Mouse (Mus musculus) left cerebral cortex, postnatal 36 days (tissue): ENCODE results near the gene Ntn3. TPM values are rescaled to one million over a fixed set of nuclear protein-coding genes. Genes with fewer than 3 reads are reported as not detected.

Source experiments
- DNase-seq, 2 experiments: peaks; one replicate each; pipeline ENCODE4 v3.0.0; 2021 to 2022; ENCODE audit warnings: low spot score in 2 of 2, mixed read lengths in 1 of 2
- intact Hi-C: fragments of 180-260 bp; cut with DNase I; formaldehyde crosslinking; loops from one replicate; pipeline ENCODE4 v1.15.1; 2025
- microRNA-seq: library from miRNA; unstranded; fragments of <30 nt; microRNA quantifications from one replicate; pipeline ENCODE4 v1.2.0, GENCODE M21; 2022
- total RNA-seq, 2 experiments: library from RNA; stranded (reverse); gene quantifications; 2 replicates each; pipeline ENCODE4 v1.2.3; 2021

Gene Ntn3
- total RNA-seq, 2 experiments from 2014 or later = 10.0 to 10.4 TPM

GRCm38 (mm10) chr17:24161466-24161865, 47.9 kb downstream of the Ntn3 start:
- intact Hi-C loops = loop anchor here (10.0 kb wide), 1 partner anchor 253 kb away; the partner anchor contains the start of gene Rnps1
- DNase-seq = no peak

- no peak for DNase-seq
- intact Hi-C loops = no loop called here
These were observed 51.8 kb downstream of the Ntn3 start for GRCm38 (mm10) chr17:24157526-24157925.

GRCm38 (mm10) chr17:24157121-24157520, 52.2 kb downstream of the Ntn3 start:
- no peak for DNase-seq
- intact Hi-C loops = no loop called here

GRCm38 (mm10) chr17:24156394-24156793, 52.9 kb downstream of the Ntn3 start:
- intact Hi-C loops = no loop called here
- no peak for DNase-seq

- intact Hi-C loops = no loop called here
- no peak for DNase-seq
These were observed 53.6 kb downstream of the Ntn3 start for GRCm38 (mm10) chr17:24155742-24156141.

GRCm38 (mm10) chr17:24154463-24154862, 54.9 kb downstream of the Ntn3 start:
- intact Hi-C loops = no loop called here

More at GRCm38 (mm10) chr17:24154463-24154862, 54.9 kb downstream of the Ntn3 start:
- no peak for DNase-seq

Small RNAs within 50 kb of the gene (microRNA-seq; reads per million reads assigned to microRNA genes)
- gene Mir5134 (2.3 reads per million), gene Mir6965 (not detected)

Other genes starting within 250 kb of the Ntn3 start
- gene Prss30, start 229.0 kb downstream of the Ntn3 start, total RNA-seq = under 1 TPM; 0.20 to 0.68 TPM
- 1 to 10 TPM; 1.2 to 1.8 TPM for gene Prss22, start 211.4 kb downstream of the Ntn3 start, total RNA-seq
- gene Prss27, start 171.4 kb downstream of the Ntn3 start, total RNA-seq = not detected
- gene Kctd5, start 136.0 kb downstream of the Ntn3 start, total RNA-seq = 10 to 100 TPM; 23.6 to 24.8 TPM
- gene Pdpk1, start 58.6 kb downstream of the Ntn3 start, total RNA-seq = 100 to 1,000 TPM; 107 to 110 TPM
- 10 to 100 TPM; 29.1 to 29.5 TPM for gene Amdhd2, start 45.8 kb downstream of the Ntn3 start, total RNA-seq
- gene Atp6v0c, start 39.8 kb downstream of the Ntn3 start, total RNA-seq = 1,000 to 10,000 TPM; 1,241 to 1,448 TPM
- gene Tbc1d24, start 4.0 kb downstream of the Ntn3 start, total RNA-seq = 10 to 100 TPM; 64.4 to 65.5 TPM
- 10 to 100 TPM in 1 of 2 experiments, 1 to 10 TPM in 1; 9.4 to 14.2 TPM for gene Tedc2, start 11.3 kb upstream of the Ntn3 start, total RNA-seq
- gene Ccnf, start 42.0 kb upstream of the Ntn3 start, total RNA-seq = 1 to 10 TPM; 4.9 to 5.4 TPM
- gene Abca17, start 141.5 kb upstream of the Ntn3 start, total RNA-seq = 1 to 10 TPM in 1 of 2 experiments, under 1 TPM in 1; 0.72 to 1.1 TPM
- gene Abca3, start 142.4 kb upstream of the Ntn3 start, total RNA-seq = 10 to 100 TPM; 79.2 to 79.9 TPM
- gene Rnps1, start 205.0 kb upstream of the Ntn3 start, total RNA-seq = 100 to 1,000 TPM; 125 to 132 TPM
- gene Eci1, start 217.1 kb upstream of the Ntn3 start, total RNA-seq = 10 to 100 TPM; 26.7 to 30.3 TPM
- gene Dnase1l2, start 233.6 kb upstream of the Ntn3 start, total RNA-seq = 1 to 10 TPM; 3.2 to 7.2 TPM